Mouse (Mus musculus) heart, adult 2 months (tissue): ENCODE measurements at regions not wholly inside any gene's neighbourhood (a gene's known extent, or its start where the extent isn't known, plus 50 kb on each side); places are given as distances from the start of the nearest gene placed in this dataset.
"Not testable (repeated sequence)": the region's sequence is repeated elsewhere in the genome, so short reads cannot be mapped to it uniquely, and the experiment has no call there.

Source experiments
- DNase-seq, 2 experiments: peaks; one replicate each; pipeline ENCODE4 v3.0.0; 2021
- H3K27ac ChIP-seq: fragments of 200-600 bp; 2 replicates; pipeline ENCODE4 v1.8.1; 2022
- H3K27me3 ChIP-seq: fragments of 200-500 bp; 2 replicates; pipeline ENCODE4 v1.6.1; 2012; ENCODE audit warnings: mild to moderate bottlenecking, low read length, inconsistent platforms, mixed read lengths; ENCODE audit not compliant: control insufficient read depth, insufficient read depth
- H3K36me3 ChIP-seq: fragments of 200-500 bp; 2 replicates; pipeline ENCODE4 v1.6.1; 2012; ENCODE audit warnings: low read length, inconsistent platforms; ENCODE audit not compliant: control insufficient read depth, insufficient read depth
- H3K4me1 ChIP-seq: fragments of 200-500 bp; 2 replicates; pipeline ENCODE4 v1.6.1; 2011; ENCODE audit warnings: low read length; ENCODE audit not compliant: control insufficient read depth, insufficient read depth
- H3K4me3 ChIP-seq: fragments of 200-600 bp; 2 replicates; pipeline ENCODE4 v1.8.1; 2022
- H3K79me2 ChIP-seq: fragments of 200-500 bp; replicated peaks from 2 replicates; pipeline ENCODE4 v1.6.1; 2012; ENCODE audit warnings: mild to moderate bottlenecking, inconsistent platforms, low read length, moderate library complexity, mixed read lengths; ENCODE audit not compliant: control insufficient read depth, insufficient read depth
- H3K9ac ChIP-seq: fragments of 200-500 bp; 2 replicates; pipeline ENCODE4 v1.6.1; 2012; ENCODE audit warnings: low read depth, mild to moderate bottlenecking, control low read depth, inconsistent platforms, low read length, mixed read lengths
- CTCF ChIP-seq: fragments of 200-600 bp; IDR thresholded peaks from 2 replicates; pipeline ENCODE4 v1.8.1; 2022; ENCODE audit warnings: antibody characterized with exemption, mild to moderate bottlenecking, moderate library complexity
- EP300 ChIP-seq: fragments of 200-500 bp; IDR thresholded peaks from 2 replicates; pipeline ENCODE4 v1.6.1; 2011; ENCODE audit warnings: low read depth, low read length, control low read depth; ENCODE audit not compliant: insufficient read depth
- POLR2A ChIP-seq: fragments of 200-500 bp; IDR thresholded peaks from 2 replicates; pipeline ENCODE4 v1.6.1; 2011; ENCODE audit warnings: mild to moderate bottlenecking, low read depth, low read length, control low read depth; ENCODE audit not compliant: insufficient read depth
- WGBS: fragments of 180-500 bp; shearing (Covaris S2); methylation state at CpG from one replicate; pipeline ENCODE4 v1.1.7; 2018; 5-methylcytosine and 5-hydroxymethylcytosine counted together
- intact Hi-C: fragments of 180-260 bp; cut with DNase I; formaldehyde crosslinking; loops from one replicate; pipeline ENCODE4 v1.15.1; 2025

- no peak overlapping the region for H3K9ac ChIP-seq
- H3K4me3 ChIP-seq = no peak overlapping the region
- DNase-seq = no peak
These were observed 747.0 kb upstream of the Impad1 start for GRCm38 (mm10) chr4:5540155-5540554.

DNA sequence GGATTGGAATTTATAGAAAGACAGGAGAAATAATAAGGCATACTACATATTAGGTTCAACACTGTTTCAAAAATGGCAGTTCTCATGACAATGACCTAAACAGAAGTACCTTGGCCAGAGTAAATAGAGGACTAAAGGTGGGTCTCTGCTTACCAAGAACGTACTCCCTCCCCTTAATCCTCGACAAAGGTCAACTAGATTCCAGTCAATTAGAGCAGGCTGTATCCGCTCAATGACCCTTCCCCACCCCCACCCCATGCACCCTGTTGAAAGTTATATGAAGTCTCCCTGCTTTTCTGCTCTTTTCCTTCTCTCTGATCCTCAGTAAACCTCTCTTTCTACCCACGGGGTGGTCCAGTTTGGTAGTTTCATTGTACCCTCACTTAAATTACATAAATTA is 737.3 kb upstream of the Impad1 start:
- no peaks in the 10 kb centered on the region for H3K27me3 ChIP-seq
- DNase-seq = no peak
- H3K36me3 ChIP-seq = no peaks in the 10 kb centered on the region
- no peak overlapping the region for H3K9ac ChIP-seq
- intact Hi-C loops = no loop called here
- TF ChIP-seq CTCF (no peak), POLR2A (no peak), EP300 (no peak)
- no peaks in the 10 kb centered on the region for H3K79me2 ChIP-seq
- H3K4me3 ChIP-seq = no peak overlapping the region
- no peaks in the 10 kb centered on the region for H3K4me1 ChIP-seq
- 66% methylated on average over 4 of the region's 4 CpGs for WGBS
- no peak overlapping the region for H3K27ac ChIP-seq

More at GRCm38 (mm10) chr4:5540155-5540554, 747.0 kb upstream of the Impad1 start:
- no peak for TF ChIP-seq POLR2A
- TF ChIP-seq EP300 = no peak
- TF ChIP-seq CTCF = no peak
- Histone ChIP-seq H3K27me3 (no peaks in the 10 kb centered on the region), H3K27ac (no peak overlapping the region), H3K4me1 (no peaks in the 10 kb centered on the region), H3K79me2 (no peaks in the 10 kb centered on the region), H3K36me3 (no peaks in the 10 kb centered on the region)
- WGBS = 73% methylated on average over 3 of the region's 3 CpGs
- intact Hi-C loops = no loop called here

DNA sequence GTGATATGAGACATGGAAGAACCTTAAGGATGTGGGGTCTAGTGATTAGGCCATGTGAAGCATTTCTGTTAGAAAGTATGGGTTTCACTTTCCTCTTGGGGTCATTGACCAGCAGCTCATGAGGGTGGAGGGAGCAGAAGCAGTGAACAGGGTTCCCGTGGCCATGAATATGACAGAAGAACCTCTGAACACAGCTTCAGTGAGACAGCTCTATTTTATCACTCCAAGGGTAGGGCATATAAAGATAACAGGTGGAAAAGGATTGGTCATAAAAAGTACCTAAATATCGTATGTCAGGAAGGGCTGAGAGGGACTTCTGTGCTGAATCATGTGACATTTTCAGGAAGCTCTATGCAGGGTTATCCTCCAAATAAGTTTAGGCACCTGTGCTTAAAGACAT is 725.4 kb upstream of the Impad1 start:
- no peak overlapping the region for H3K27ac ChIP-seq
- WGBS = 63% methylated on average over 2 of the region's 2 CpGs

DNA sequence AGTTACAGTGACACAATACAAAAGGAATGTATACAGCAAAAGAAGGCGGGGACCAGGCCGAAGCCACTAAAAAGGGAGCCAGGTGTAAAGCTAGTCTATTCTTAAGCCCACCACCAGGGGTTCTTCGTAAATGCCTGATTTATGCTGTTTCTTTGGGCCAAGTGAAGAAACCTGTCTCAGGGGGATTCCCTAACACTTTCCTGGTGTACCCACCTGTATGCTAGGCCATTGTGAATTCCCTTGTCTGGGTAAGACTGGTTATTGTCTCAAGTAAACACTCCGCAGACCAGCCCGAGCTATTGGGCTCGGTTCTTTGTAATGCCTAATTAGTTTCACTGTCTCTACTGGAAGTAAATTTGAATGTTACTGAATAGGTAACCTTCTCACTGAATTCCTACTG is 722.3 kb upstream of the Impad1 start:
- H3K4me3 ChIP-seq, intact Hi-C loops, H3K36me3 ChIP-seq, H3K27me3 ChIP-seq, DNase-seq, H3K79me2 ChIP-seq, H3K9ac ChIP-seq, H3K4me1 ChIP-seq, H3K27ac ChIP-seq: not testable (repeated sequence)
- 82% methylated on average over 6 of the region's 6 CpGs for WGBS

More for the DNA sequence above, 725.4 kb upstream of the Impad1 start:
- Histone ChIP-seq H3K36me3 (no peaks in the 10 kb centered on the region), H3K9ac (no peak overlapping the region), H3K27me3 (no peaks in the 10 kb centered on the region), H3K4me1 (no peaks in the 10 kb centered on the region), H3K79me2 (no peaks in the 10 kb centered on the region), H3K4me3 (no peak overlapping the region)
- DNase-seq = no peak
- no peak for TF ChIP-seq CTCF
- no peak for TF ChIP-seq EP300
- TF ChIP-seq POLR2A = no peak
- intact Hi-C loops = no loop called here

DNA sequence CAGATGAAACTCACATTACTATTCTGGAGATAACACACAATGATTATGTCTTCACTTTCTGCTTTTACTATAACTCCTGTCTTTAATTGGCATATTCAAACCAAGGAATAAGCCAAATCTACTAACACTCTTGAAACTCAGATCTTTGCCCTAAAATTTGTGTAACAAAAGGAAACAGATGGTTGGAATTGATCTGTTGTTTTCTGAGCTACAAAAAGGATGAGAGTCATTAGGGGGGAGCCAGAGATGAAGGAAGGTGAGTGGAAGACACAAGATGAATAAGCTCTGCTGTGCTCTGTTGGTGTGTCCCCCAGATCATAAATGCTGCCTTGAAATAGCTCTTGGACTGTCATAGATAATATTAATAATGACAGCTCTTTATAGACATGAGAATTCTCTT is 718.6 kb upstream of the Impad1 start:
- Histone ChIP-seq H3K79me2 (no peaks in the 10 kb centered on the region), H3K27me3 (no peaks in the 10 kb centered on the region), H3K9ac (no peak overlapping the region), H3K4me1 (no peaks in the 10 kb centered on the region), H3K4me3 (no peak overlapping the region), H3K36me3 (no peaks in the 10 kb centered on the region), H3K27ac (no peak overlapping the region)
- intact Hi-C loops = no loop called here
- TF ChIP-seq POLR2A (no peak), CTCF (no peak), EP300 (no peak)
- no peak for DNase-seq

DNA sequence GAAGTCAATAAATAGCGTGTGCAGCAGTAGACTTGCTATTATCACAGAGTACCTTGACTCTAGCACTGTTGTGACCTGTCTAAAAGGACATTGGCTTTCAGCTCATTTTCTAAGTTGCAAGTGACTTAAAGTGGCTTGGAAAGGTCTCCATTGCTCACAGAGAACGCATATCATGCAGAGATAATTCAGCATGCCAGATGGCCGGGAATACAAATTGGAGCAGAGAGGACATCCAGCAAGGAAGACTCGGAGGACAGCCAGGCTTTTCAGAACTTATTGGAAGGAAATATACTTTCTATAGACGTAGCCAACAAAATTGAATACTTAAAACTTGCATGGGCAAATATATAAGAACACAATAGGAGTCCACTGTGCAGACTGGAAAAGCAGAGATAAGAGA is 716.2 kb upstream of the Impad1 start:
- H3K4me3 ChIP-seq = no peak overlapping the region
- H3K4me1 ChIP-seq = no peaks in the 10 kb centered on the region
- no peak for DNase-seq
- intact Hi-C loops = no loop called here
- H3K27me3 ChIP-seq = no peaks in the 10 kb centered on the region
- no peak for TF ChIP-seq EP300
- no peak for TF ChIP-seq CTCF
- TF ChIP-seq POLR2A = no peak
- WGBS = 42% methylated on average over 5 of the region's 5 CpGs
- H3K36me3 ChIP-seq = no peaks in the 10 kb centered on the region
- no peaks in the 10 kb centered on the region for H3K79me2 ChIP-seq
- no peak overlapping the region for H3K9ac ChIP-seq
- H3K27ac ChIP-seq = no peak overlapping the region
